In genomic region chr4:32961394-32961793, GRCm38 (mm10) we compare ENCODE assay signal across 23 mouse cellular contexts. TPM values are rescaled to one million over a fixed set of nuclear protein-coding genes. Genes with fewer than 3 reads are reported as not detected.
A peak's percentile ranks its signal among the peaks of the same experiment; 100 is the strongest.
DNase-seq lines count a peak whose midpoint lies in the region; ATAC-seq lines count a peak whose summit lies in the region.
"Had no signal": no experiment of that assay in that cellular context is flagged by ENCODE, and none has a peak within 500 bp of the region (broad histone marks: within the 10 kb centered on the region; RNA-seq: fewer than 3 reads in every experiment).

No protein-coding gene starts in this region.

- no peak overlapping the region for H3K4me2 ChIP-seq in hindbrain, embryonic 13.5 days
- H3K4me2 ChIP-seq in forebrain, embryonic 15.5 days (replicated peaks): no peak overlapping the region

- WGBS in hindbrain, embryonic 13.5 days: 89% methylated on average over 3 of the region's 3 CpGs
- 77% methylated on average over 3 of the region's 3 CpGs for WGBS in forebrain, embryonic 15.5 days

- H3K27ac ChIP-seq in hindbrain, embryonic 13.5 days: no peak overlapping the region
- no peak overlapping the region for H3K27ac ChIP-seq in forebrain, embryonic 15.5 days (replicated peaks)

- no peaks in the 10 kb centered on the region for H3K4me1 ChIP-seq in hindbrain, embryonic 13.5 days (replicated peaks)
- no peaks in the 10 kb centered on the region for H3K4me1 ChIP-seq in forebrain, embryonic 15.5 days

- peak; percentile 27 for DNase-seq in CD4-positive, CD25-positive, alpha-beta regulatory T cell, adult 2 months (ENCODE audit: low read depth, low spot score)
- no peak for DNase-seq in spleen, postnatal 10 days (ENCODE audit: low spot score in 2 of 2)
- DNase-seq in thymus, postnatal 4 days: no peak
- DNase-seq: adrenal gland, adult 2 months; adrenal gland, adult 8-10 months; adrenal gland, postnatal 10 days; adrenal gland, postnatal 14 days; adrenal gland, postnatal 25 days; adrenal gland, postnatal 36 days; B cell, adult 2 months; cerebellum, adult 11 months; cerebellum, adult 11-12 months; cerebellum, adult 18-20 months; cerebellum, adult 2 months; cerebellum, adult 8-10 months had no signal

- H3K9ac ChIP-seq in hindbrain, embryonic 13.5 days: no peak overlapping the region
- H3K9ac ChIP-seq in forebrain, embryonic 15.5 days (replicated peaks): no peak overlapping the region

- H3K4me3 ChIP-seq in hindbrain, embryonic 13.5 days: no peak overlapping the region
- no peak overlapping the region for H3K4me3 ChIP-seq in forebrain, embryonic 15.5 days

- no peaks in the 10 kb centered on the region for H3K27me3 ChIP-seq in hindbrain, embryonic 13.5 days
- H3K27me3 ChIP-seq in forebrain, embryonic 15.5 days: no peaks in the 10 kb centered on the region
- H3K27me3 ChIP-seq: CH12.LX, Patski had no signal

- H3K9me3 ChIP-seq in hindbrain, embryonic 13.5 days: no peaks in the 10 kb centered on the region
- H3K9me3 ChIP-seq in forebrain, embryonic 15.5 days: no peaks in the 10 kb centered on the region
- H3K9me3 ChIP-seq: G1E had no signal

- peak; percentile 81 for ATAC-seq in CD4-positive, CD25-positive, alpha-beta regulatory T cell, adult 4 months
- ATAC-seq in activated CD4-positive, CD25-positive, alpha-beta regulatory T cell, adult 4 months: peak; percentile 40
- peak; percentile 67 for ATAC-seq in inflammation-experienced regulatory T-cells, adult 6 months
- no peak for ATAC-seq in hindbrain, embryonic 13.5 days (ENCODE audit: low FRiP score)
- ATAC-seq in forebrain, embryonic 15.5 days (replicated peaks): no peak
- ATAC-seq: Patski had no signal

- no peaks in the 10 kb centered on the region for H3K36me3 ChIP-seq in hindbrain, embryonic 13.5 days
- no peaks in the 10 kb centered on the region for H3K36me3 ChIP-seq in forebrain, embryonic 15.5 days
- H3K36me3 ChIP-seq: G1E had no signal

RNA-seq across cellular contexts. Expression of gene Ankrd6, which starts 10.8 kb away (rescaled TPM):
- 1 to 10 TPM; 2.2 TPM for polyA plus RNA-seq in CD4-positive, CD25-positive, alpha-beta regulatory T cell, adult 4 months (2017; shearing (Covaris generic))
- 1 to 10 TPM in 1 of 2 experiments, under 1 TPM in 1; 0.99 to 1.4 TPM for polyA plus RNA-seq in activated CD4-positive, CD25-positive, alpha-beta regulatory T cell, adult 4 months (2017; shearing (Covaris generic))
- 1 to 10 TPM; 1.2 to 2.9 (median 2.7) TPM for polyA plus RNA-seq in inflammation-experienced regulatory T-cells, adult 6 months (2017; shearing (Covaris generic))
- 19.0 and 22.4 TPM in 2 replicates for polyA plus RNA-seq in hindbrain, embryonic 13.5 days (2015; fragmentation: Nextera tagmentation; extraction: Ambion mirVana)
- 35.9 and 36.0 TPM in 2 replicates for polyA plus RNA-seq in forebrain, embryonic 15.5 days (2015; fragmentation: Nextera tagmentation; extraction: Ambion mirVana)

RNA-seq across cellular contexts. Expression of gene Rragd, which starts 21.4 kb away (rescaled TPM):
- 1 to 10 TPM; 4.7 to 6.2 TPM for polyA plus RNA-seq in CD4-positive, CD25-positive, alpha-beta regulatory T cell, adult 4 months (2017; shearing (Covaris generic))
- 1 to 10 TPM; 4.2 to 4.3 TPM for polyA plus RNA-seq in activated CD4-positive, CD25-positive, alpha-beta regulatory T cell, adult 4 months (2017; shearing (Covaris generic))
- polyA plus RNA-seq in inflammation-experienced regulatory T-cells, adult 6 months (2017; shearing (Covaris generic)): 1 to 10 TPM in 2 of 3 experiments, under 1 TPM in 1; 0.62 to 5.4 (median 4.2) TPM
- polyA plus RNA-seq in hindbrain, embryonic 13.5 days (2015; fragmentation: Nextera tagmentation; extraction: Ambion mirVana): 30.6 and 36.2 TPM in 2 replicates
- 23.7 and 26.6 TPM in 2 replicates for polyA plus RNA-seq in forebrain, embryonic 15.5 days (2015; fragmentation: Nextera tagmentation; extraction: Ambion mirVana)

Comparison
In these comparisons a context has a peak if more than half of its experiments do, and no peak if none do; other contexts are left out.
1. ATAC-seq: peak in CD4-positive, CD25-positive, alpha-beta regulatory T cell, adult 4 months (single experiment), activated CD4-positive, CD25-positive, alpha-beta regulatory T cell, adult 4 months (single experiment) and inflammation-experienced regulatory T-cells, adult 6 months (single experiment); none in hindbrain, embryonic 13.5 days (single experiment) and forebrain, embryonic 15.5 days (single experiment).